Mouse (Mus musculus) heart, embryonic 12.5 days (tissue): Measurements from ENCODE around the gene Prkcg. TPM values are rescaled to one million over a fixed set of nuclear protein-coding genes. Genes with fewer than 3 reads are reported as not detected.

Source experiments
- ATAC-seq: fragments of 200-750 bp; cut with Nextera tagmentation; 2 replicates; pipeline ENCODE4 v1.8.0; 2017; ENCODE audit warnings: moderate TSS enrichment, moderate library complexity; ENCODE audit not compliant: insufficient number of reproducible peaks, low FRiP score
- H3K27ac ChIP-seq: fragments of 300-500 bp; sonication (generic); 2 replicates; pipeline ENCODE4 v1.5.1; 2016; ENCODE audit warnings: mild to moderate bottlenecking, moderate library complexity; ENCODE audit not compliant: poor library complexity, severe bottlenecking
- H3K27me3 ChIP-seq: fragments of 300-500 bp; sonication (generic); replicated peaks from 2 replicates; pipeline ENCODE4 v1.6.1; 2016; ENCODE audit warnings: mild to moderate bottlenecking, moderate library complexity
- H3K36me3 ChIP-seq: fragments of 300-500 bp; sonication (generic); 2 replicates; pipeline ENCODE4 v1.6.1; 2016; ENCODE audit warnings: mild to moderate bottlenecking, moderate library complexity
- H3K4me1 ChIP-seq: fragments of 300-500 bp; sonication (generic); replicated peaks from 2 replicates; pipeline ENCODE4 v1.6.1; 2016; ENCODE audit warnings: mild to moderate bottlenecking
- H3K4me2 ChIP-seq: fragments of 300-500 bp; sonication (generic); 2 replicates; pipeline ENCODE4 v1.6.1; 2016; ENCODE audit warnings: mild to moderate bottlenecking, moderate library complexity
- H3K4me3 ChIP-seq: fragments of 300-500 bp; sonication (generic); 2 replicates; pipeline ENCODE4 v1.5.1; 2016; ENCODE audit warnings: mild to moderate bottlenecking
- H3K9ac ChIP-seq: fragments of 300-500 bp; sonication (generic); 2 replicates; pipeline ENCODE4 v1.6.1; 2016; ENCODE audit warnings: mild to moderate bottlenecking, moderate library complexity
- H3K9me3 ChIP-seq: fragments of 300-500 bp; sonication (generic); replicated peaks from 2 replicates; pipeline ENCODE4 v1.6.1; 2016; ENCODE audit warnings: mild to moderate bottlenecking, moderate library complexity
- WGBS: fragments of 180-500 bp; shearing (Covaris S2); methylation state at CpG from one replicate; pipeline ENCODE4 v1.1.7; 2016; 5-methylcytosine and 5-hydroxymethylcytosine counted together
- polyA plus RNA-seq: library from polyadenylated mRNA; unstranded; fragments of >200 nt; fragmentation: Nextera tagmentation; extraction: Ambion mirVana; gene quantifications from 2 replicates; pipeline ENCODE4 v1.2.1, GENCODE M21; 2016

The Prkcg gene
- polyA plus RNA-seq, 1 experiment from 2014 or later = 0.19 TPM

GRCm38 (mm10) chr7:3366705-3367516, 77.9 kb downstream of the Prkcg start:
- H3K27me3 ChIP-seq = peaks cover 34% of the 10 kb centered on the region
- peak overlapping the region; percentile 77 for H3K4me2 ChIP-seq
- peak overlapping the region; percentile 17; the same call in 1 of the 2 replicates for H3K9ac ChIP-seq
- no peaks in the 10 kb centered on the region for H3K36me3 ChIP-seq
- peaks cover 16% of the 10 kb centered on the region for H3K4me1 ChIP-seq
- H3K4me3 ChIP-seq = peak overlapping the region; percentile 43
- H3K9me3 ChIP-seq = no peaks in the 10 kb centered on the region
- ATAC-seq = no peak
- WGBS = 3% methylated on average over 42 of the region's 42 CpGs
- no peak overlapping the region for H3K27ac ChIP-seq

- peak overlapping the region; percentile 17; the same call in 1 of the 2 replicates for H3K9ac ChIP-seq
- WGBS = 2% methylated on average over 11 of the region's 11 CpGs
- peaks cover 16% of the 10 kb centered on the region for H3K4me1 ChIP-seq
- peak overlapping the region; percentile 43 for H3K4me3 ChIP-seq
- no peak overlapping the region for H3K27ac ChIP-seq
- no peaks in the 10 kb centered on the region for H3K36me3 ChIP-seq
- ATAC-seq = no peak
- peaks cover 34% of the 10 kb centered on the region for H3K27me3 ChIP-seq
- peak overlapping the region; percentile 77 for H3K4me2 ChIP-seq
- no peaks in the 10 kb centered on the region for H3K9me3 ChIP-seq
Measured at GRCm38 (mm10) chr7:3367569-3367968, 78.6 kb downstream of the Prkcg start.

GRCm38 (mm10) chr7:3368311-3368710, 79.3 kb downstream of the Prkcg start:
- Histone ChIP-seq H3K27ac (no peak overlapping the region), H3K27me3 (peaks cover 34% of the 10 kb centered on the region), H3K36me3 (no peaks in the 10 kb centered on the region), H3K4me3 (no peak overlapping the region), H3K9ac (no peak overlapping the region), H3K4me1 (peaks cover 16% of the 10 kb centered on the region), H3K4me2 (peak overlapping the region; percentile 77), H3K9me3 (no peaks in the 10 kb centered on the region)
- WGBS = 15% methylated on average over 12 of the region's 12 CpGs
- no peak for ATAC-seq

GRCm38 (mm10) chr7:3369189-3369588, 80.2 kb downstream of the Prkcg start:
- no peak for ATAC-seq
- WGBS = 55% methylated on average over 6 of the region's 6 CpGs
- Histone ChIP-seq H3K9me3 (no peaks in the 10 kb centered on the region), H3K9ac (no peak overlapping the region), H3K36me3 (no peaks in the 10 kb centered on the region), H3K4me2 (no peak overlapping the region), H3K27ac (no peak overlapping the region), H3K4me3 (no peak overlapping the region), H3K4me1 (peaks cover 16% of the 10 kb centered on the region), H3K27me3 (peaks cover 34% of the 10 kb centered on the region)

GRCm38 (mm10) chr7:3370407-3370806, 81.4 kb downstream of the Prkcg start:
- H3K27ac ChIP-seq = no peak overlapping the region
- H3K36me3 ChIP-seq = no peaks in the 10 kb centered on the region
- no peak overlapping the region for H3K9ac ChIP-seq
- 32% methylated on average over 4 of the region's 4 CpGs for WGBS
- ATAC-seq = no peak
- peaks cover 16% of the 10 kb centered on the region for H3K4me1 ChIP-seq
- H3K9me3 ChIP-seq = no peaks in the 10 kb centered on the region
- H3K4me2 ChIP-seq = no peak overlapping the region
- H3K4me3 ChIP-seq = no peak overlapping the region
- H3K27me3 ChIP-seq = peaks cover 24% of the 10 kb centered on the region

- Histone ChIP-seq H3K4me3 (no peak overlapping the region), H3K9me3 (no peaks in the 10 kb centered on the region), H3K36me3 (no peaks in the 10 kb centered on the region), H3K27me3 (peaks cover 4% of the 10 kb centered on the region), H3K9ac (no peak overlapping the region), H3K4me2 (no peak overlapping the region), H3K27ac (no peak overlapping the region), H3K4me1 (peaks cover 6% of the 10 kb centered on the region; the same call in 1 of the 2 replicates)
- 63% methylated on average over 2 of the region's 2 CpGs for WGBS
- no peak for ATAC-seq
Measured at GRCm38 (mm10) chr7:3372376-3372775, 83.4 kb downstream of the Prkcg start.

GRCm38 (mm10) chr7:3373754-3374153, 84.8 kb downstream of the Prkcg start:
- H3K36me3 ChIP-seq = no peaks in the 10 kb centered on the region
- no peak overlapping the region for H3K4me2 ChIP-seq
- H3K27me3 ChIP-seq = no peaks in the 10 kb centered on the region; the same call in none of the 2 replicates
- H3K4me3 ChIP-seq = no peak overlapping the region
- no peak overlapping the region for H3K9ac ChIP-seq
- no peak for ATAC-seq
- WGBS = 83% methylated on average over 8 of the region's 8 CpGs
- H3K9me3 ChIP-seq = no peaks in the 10 kb centered on the region
- H3K4me1 ChIP-seq = no peaks in the 10 kb centered on the region
- no peak overlapping the region for H3K27ac ChIP-seq

GRCm38 (mm10) chr7:3376831-3377230, 87.9 kb downstream of the Prkcg start:
- H3K9me3 ChIP-seq = no peaks in the 10 kb centered on the region
- ATAC-seq = no peak
- H3K9ac ChIP-seq = no peak overlapping the region
- 44% methylated on average over 4 of the region's 4 CpGs for WGBS
- H3K4me3 ChIP-seq = no peak overlapping the region
- no peak overlapping the region for H3K4me2 ChIP-seq
- no peaks in the 10 kb centered on the region for H3K27me3 ChIP-seq
- no peaks in the 10 kb centered on the region for H3K4me1 ChIP-seq
- no peak overlapping the region for H3K27ac ChIP-seq
- H3K36me3 ChIP-seq = no peaks in the 10 kb centered on the region

Other genes with a start within 250 kb of the Prkcg start
- gene AU018091, start 120.0 kb upstream of the Prkcg start, polyA plus RNA-seq = 0.06 TPM in 1 of 2 replicates, not detected in the other
- gene Nlrp12, start 39.4 kb upstream of the Prkcg start, polyA plus RNA-seq = not detected in 2 replicates
- gene Myadm, start 99 bp upstream of the Prkcg start, polyA plus RNA-seq = 186 and 202 TPM in 2 replicates
- 0.17 and 0.32 TPM in 2 replicates for gene Cacng7, start 43.8 kb downstream of the Prkcg start, polyA plus RNA-seq
- gene Cacng8, start 101.5 kb downstream of the Prkcg start, polyA plus RNA-seq = 1.6 and 1.9 TPM in 2 replicates
- 23.1 and 23.5 TPM in 2 replicates for gene Cacng6, start 135.0 kb downstream of the Prkcg start, polyA plus RNA-seq
- not detected in 2 replicates for gene Tarm1, start 213.4 kb downstream of the Prkcg start, polyA plus RNA-seq